Mouse (Mus musculus): ENCODE data around the gene Slc8a3.

Slc8a3 gene

DNA sequence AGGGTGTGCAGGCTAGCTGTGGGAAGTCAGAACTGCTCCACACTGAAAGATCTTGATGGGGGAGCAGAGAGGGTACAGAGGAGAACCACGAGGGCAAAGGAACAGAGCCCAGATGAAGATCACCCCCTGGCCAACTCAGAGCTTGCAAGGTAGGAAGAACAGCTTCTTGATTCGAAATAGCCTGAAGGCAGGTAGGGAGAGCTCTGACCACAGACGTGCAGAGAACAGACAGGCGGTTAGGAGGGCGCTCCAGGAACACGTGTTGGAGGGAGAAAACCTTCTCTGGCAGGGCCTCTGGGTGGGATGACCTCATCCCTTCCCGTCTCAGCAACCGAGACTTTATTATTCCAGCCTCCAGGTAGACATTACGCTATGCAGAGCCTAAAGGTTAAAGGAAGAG is 157.7 kb downstream of the Slc8a3 start:
- no peak for DNase-seq

- DNase-seq = no peak
These were observed 159.1 kb downstream of the Slc8a3 start for GRCm38 (mm10) chr12:81173893-81174292.

DNA sequence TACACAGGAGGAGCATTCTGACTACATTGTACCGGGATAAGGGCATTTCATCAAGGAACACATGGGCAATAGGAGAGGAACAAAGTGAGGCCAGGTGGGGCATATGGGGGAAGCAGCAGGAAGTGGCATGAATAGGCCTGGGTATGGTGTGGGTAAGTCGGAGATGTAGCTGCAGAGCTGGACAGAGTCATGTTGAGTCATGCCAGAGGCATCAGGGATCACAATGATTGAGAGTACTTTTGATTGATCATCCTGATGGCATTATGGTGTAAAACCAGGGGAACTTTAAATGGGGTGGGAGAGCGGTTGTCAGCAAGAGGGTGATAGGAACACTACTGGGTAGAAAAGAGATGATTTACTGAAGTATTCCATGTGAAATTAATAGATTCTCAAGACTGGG is 160.0 kb downstream of the Slc8a3 start:
- DNase-seq = no peak

DNA sequence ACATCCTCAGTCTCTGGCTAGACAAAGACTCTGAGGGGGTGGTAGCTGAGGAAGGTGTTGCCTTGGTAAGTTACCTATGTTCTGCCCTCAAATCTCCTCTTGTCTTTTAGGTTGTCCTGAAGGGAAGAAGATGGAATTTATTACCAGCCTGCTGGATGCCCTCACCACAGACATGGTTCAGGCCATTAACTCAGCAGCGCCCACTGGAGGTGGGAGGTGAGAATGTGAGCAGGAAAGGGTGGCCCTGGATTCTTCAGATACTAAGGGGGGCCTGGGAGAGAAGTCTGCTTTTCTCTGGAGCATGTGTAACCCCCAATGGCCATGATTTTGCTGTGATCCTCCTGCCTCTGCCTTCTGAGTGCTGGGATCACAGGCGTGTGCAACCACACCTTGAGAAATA is 162.9 kb downstream of the Slc8a3 start:
- no peak for DNase-seq

- no peak for DNase-seq
These were observed 164.5 kb downstream of the Slc8a3 start for GRCm38 (mm10) chr12:81168494-81168893.

GRCm38 (mm10) chr12:81168031-81168430 is 164.9 kb downstream of the Slc8a3 start:
- no peak for DNase-seq

DNA sequence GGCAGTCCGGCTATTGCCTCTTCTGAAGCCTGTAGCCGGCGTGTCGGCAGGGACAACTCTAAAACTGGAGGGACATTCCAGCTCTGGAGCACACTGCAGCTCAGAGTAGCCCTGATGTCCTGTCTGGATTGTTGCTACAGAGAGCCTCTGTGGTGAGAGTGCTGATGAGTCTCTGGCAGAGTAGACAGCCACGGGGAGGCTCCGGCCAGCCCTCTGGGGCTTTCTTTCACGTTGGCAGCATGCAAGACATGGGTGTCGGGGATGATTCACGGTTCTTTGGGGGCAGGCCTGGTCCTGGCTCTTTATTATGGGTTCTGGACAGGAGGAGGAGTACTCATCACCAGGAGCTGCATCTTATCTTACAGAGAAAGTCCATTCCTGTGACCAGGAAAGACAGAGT is 165.8 kb downstream of the Slc8a3 start:
- no peak for DNase-seq

- no peak for DNase-seq
These were observed 166.4 kb downstream of the Slc8a3 start for GRCm38 (mm10) chr12:81166615-81167014.

- DNase-seq = no peak
These were observed 166.9 kb downstream of the Slc8a3 start for GRCm38 (mm10) chr12:81166092-81166491.

DNA sequence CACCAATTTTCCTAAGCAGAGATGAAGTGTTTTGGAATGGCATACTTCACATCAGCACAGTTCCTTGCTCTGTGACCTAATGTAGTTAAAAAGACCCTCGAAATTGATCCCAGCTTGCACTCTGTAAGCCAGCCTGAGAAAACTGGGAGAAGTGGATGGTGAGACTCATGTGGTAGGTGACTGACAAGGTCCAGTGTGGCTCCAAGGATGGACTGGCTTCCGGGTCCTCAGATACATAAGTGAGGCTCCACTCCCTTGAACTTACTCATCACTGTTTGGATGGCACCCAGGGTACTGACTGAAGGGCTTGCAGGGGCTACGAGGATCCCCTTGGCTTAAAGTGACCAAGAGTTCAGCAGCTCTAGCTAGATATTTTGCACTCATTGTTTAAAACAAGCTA is 169.4 kb downstream of the Slc8a3 start:
- no peak for DNase-seq

- DNase-seq = no peak
These were observed 169.8 kb downstream of the Slc8a3 start for GRCm38 (mm10) chr12:81163131-81163530.

DNA sequence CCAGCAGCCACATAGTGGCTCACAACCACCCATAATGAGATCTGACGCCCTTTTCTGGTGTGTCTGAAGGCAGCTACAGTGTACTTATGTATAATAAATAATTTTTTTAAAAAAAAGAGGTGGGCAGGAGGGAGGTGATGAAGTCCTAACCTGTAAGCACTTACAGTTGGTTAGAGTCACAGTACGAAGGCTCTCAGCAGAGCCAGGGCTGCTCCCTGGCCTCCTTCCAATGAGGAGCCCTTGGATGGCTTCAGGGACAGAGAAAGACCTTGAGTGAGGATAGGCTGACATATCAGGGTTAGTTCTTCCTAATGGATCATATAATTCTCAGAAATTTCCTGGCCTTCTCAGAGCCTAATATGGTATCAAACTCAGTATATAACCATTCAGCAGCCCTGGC is 171.7 kb downstream of the Slc8a3 start:
- DNase-seq = no peak

- no peak for DNase-seq
These were observed 172.1 kb downstream of the Slc8a3 start for GRCm38 (mm10) chr12:81160831-81161230.

DNA sequence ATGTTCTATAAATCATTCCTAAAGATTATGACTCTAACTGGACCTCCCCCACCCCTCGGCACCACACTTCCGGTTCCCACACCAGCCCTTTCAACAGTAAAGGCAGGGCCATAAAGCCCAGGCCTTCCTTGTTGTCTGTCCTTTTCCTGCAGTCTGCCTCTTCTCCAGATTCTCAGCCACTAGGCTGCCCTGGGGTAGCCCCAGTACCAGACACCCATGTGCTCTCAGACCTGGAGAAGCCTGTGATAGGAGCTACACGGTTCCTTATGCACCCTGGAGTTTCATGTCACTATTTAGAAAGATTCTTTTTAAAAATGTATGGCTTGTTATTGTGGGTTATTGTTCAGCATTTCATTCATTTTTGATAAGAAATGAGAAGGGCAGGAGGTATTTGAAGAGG is 172.6 kb downstream of the Slc8a3 start:
- no peak for DNase-seq

DNA sequence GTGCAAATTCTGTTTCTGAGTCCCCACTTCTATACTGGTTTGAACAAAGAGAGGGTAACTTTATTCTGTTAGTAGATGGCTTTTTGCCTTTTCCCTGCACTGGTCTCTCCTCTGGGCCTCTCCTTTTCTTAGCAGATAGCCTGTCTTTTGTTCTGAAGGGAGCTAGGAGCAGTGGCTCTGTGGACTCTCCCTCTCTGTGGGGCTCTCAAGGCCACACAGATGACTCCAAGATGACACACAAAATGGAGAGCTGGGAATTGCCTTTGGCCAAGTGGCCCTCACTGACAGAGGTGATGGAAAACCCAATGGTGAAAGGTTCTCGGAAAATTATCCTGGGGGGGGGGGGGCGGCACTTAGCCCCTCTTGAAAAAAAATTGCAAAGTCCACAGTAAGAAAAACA is 173.0 kb downstream of the Slc8a3 start:
- no peak for DNase-seq

- no peak for DNase-seq
These were observed 176.1 kb downstream of the Slc8a3 start for GRCm38 (mm10) chr12:81156841-81157240.

GRCm38 (mm10) chr12:81155675-81156074 is 177.3 kb downstream of the Slc8a3 start:
- DNase-seq = no peak

DNA sequence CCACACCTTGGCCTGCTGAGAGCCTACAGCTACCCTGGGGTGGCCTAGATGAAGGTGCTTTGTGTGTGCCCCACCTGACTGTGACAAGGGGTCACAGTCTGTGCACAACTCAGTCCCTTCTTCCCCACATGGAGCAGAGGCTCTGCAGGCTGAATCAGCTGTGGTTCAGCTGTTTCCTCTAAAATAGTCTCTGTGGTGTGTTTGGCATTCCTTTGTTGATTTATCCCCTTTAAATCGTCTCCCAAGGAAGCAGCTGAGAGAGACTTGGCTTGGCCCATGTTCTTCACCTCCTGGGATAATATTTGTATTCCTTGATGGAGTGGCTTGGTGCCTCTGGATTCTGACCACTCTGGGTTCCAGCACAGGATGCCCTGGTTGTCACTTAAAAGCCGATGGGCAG is 180.9 kb downstream of the Slc8a3 start:
- no peak for DNase-seq

GRCm38 (mm10) chr12:81150917-81151316 is 182.1 kb downstream of the Slc8a3 start:
- DNase-seq = no peak

GRCm38 (mm10) chr12:81147956-81148355 is 185.0 kb downstream of the Slc8a3 start:
- DNase-seq = no peak

Data from layer of hippocampus, adult 9-11 months (tissue).